Mouse (Mus musculus) heart, adult 11 months (tissue): ENCODE measurements around the gene Shroom1.

Experiments
- DNase-seq: peaks from one replicate; pipeline ENCODE4 v3.0.0; 2022

Shroom1 gene

GRCm38 (mm10) chr11:53447996-53448395 lies 9.0 kb upstream of the Shroom1 start:
- no peak for DNase-seq

DNA sequence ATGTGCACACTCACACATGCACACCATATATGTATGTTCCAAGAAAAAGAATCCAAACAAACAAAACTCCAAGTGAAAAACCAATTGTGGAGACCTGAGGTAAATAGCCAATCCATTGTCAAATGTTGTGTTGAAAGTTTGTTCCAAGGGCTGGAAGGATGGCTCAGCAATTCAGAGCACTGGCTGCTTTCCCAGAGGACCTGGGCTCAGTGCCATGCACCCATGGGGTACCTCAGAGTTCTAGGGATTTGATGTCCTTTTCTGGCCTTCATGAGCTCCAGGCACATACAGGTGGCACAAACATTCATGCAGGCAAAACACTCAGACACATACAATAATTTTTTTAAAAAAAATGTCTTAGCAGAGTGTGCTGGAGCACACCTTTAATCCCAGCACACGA lies 8.5 kb upstream of the Shroom1 start:
- peak; percentile 95 for DNase-seq

DNA sequence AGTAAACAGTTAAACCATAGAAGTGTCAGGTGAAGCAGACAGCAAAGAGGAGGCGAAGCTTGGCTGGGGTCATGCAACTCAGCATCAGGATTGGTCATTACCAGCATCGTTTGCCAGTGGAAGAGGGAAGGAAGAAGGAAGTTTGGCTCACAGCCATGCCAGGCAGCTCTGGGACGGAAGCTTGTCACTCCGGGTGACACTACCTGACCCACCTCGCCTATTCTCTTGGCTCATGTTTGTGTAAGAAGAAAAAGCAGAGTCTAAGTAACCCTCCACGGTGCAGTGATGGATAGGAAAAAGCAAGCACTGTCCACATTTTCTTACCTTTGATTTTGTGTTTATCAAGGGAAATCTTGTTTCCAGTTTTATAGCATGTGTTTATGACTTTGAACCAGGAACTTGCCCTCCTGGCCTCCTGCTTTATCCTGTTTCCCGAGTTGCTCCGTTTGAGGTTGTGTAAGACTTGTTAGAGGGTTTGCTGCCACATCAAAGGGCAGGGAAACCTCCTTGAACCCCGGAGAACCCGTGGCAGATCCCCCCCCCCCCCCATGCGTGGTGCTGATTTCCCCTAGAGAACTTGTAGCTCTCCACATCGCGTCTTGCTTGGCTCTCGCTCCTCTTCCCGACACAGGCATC lies 6.8 kb upstream of the Shroom1 start:
- no peak for DNase-seq

GRCm38 (mm10) chr11:53451361-53451760 lies 5.6 kb upstream of the Shroom1 start:
- no peak for DNase-seq

- DNase-seq = no peak
Observed at GRCm38 (mm10) chr11:53452396-53452795, 4.6 kb upstream of the Shroom1 start.

DNA sequence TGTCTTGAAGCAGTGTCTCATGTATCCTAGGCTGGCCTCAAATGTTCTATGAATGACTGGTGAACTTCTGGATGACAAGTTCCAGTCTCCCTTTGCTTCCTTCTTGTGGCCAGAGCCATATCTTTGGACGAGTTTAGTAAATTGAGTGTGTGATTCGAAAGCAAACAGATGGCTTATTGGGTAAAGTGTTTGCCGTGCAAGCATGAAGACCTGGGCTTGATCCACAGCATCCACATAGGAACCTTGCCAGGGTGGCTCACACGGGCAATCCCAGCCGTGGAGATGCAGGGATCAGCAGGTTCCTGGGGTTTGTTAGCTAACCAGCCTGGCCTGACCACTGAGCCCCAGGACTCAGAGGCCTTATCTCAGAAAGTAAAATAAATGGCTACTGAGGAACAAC lies 4.0 kb upstream of the Shroom1 start:
- no peak for DNase-seq

DNA sequence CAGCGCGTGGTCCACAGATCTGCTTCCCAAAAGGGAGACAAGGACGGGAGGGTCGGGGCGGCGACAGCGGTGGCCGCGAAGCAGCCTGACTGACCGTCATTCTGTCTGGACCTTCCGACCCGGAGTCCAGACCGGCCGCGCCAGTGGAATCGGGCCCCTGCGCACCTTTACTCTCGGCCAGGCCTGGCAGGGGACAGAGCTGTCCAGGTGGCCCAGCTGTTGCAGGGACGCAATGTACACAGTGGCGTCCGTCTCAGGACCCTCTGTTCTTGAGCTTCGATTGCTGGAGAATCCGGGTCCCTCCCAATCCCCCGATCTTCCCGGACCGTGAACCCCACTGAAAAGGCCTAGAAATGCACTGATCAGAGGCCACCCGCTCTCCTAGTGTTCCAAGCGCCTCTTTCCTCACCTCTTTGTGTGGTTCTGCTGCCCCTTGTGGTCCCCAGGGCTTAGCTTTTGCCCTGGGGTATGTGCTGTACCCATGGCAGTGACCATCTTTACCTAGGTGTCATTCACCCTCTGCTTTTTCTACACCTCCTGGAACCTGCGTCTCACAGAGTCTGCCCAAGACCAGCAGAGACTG lies 458 bp downstream of the Shroom1 start:
- DNase-seq = no peak

DNA sequence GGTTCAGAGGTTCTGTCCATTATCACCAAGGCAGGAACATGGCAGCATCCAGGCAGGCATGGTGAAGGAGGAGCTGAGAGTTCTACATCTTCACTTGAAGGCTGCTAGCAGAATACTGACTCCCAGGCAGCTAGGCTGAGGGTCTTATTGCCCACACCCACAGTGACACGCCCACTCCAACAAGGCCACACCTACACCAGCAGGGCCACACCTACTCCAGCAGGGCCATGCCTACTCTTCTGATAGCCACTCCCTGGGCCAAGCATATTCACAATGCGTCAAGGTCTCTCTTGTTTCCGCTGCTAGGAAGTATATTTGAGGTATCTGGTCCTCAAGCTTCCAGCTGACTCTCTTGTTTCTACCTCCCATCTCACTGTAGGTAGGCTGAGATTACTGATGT lies 2.0 kb downstream of the Shroom1 start:
- no peak for DNase-seq

GRCm38 (mm10) chr11:53460192-53460591 lies 3.2 kb downstream of the Shroom1 start:
- DNase-seq = no peak

GRCm38 (mm10) chr11:53461727-53462126 lies 4.7 kb downstream of the Shroom1 start:
- no peak for DNase-seq

DNA sequence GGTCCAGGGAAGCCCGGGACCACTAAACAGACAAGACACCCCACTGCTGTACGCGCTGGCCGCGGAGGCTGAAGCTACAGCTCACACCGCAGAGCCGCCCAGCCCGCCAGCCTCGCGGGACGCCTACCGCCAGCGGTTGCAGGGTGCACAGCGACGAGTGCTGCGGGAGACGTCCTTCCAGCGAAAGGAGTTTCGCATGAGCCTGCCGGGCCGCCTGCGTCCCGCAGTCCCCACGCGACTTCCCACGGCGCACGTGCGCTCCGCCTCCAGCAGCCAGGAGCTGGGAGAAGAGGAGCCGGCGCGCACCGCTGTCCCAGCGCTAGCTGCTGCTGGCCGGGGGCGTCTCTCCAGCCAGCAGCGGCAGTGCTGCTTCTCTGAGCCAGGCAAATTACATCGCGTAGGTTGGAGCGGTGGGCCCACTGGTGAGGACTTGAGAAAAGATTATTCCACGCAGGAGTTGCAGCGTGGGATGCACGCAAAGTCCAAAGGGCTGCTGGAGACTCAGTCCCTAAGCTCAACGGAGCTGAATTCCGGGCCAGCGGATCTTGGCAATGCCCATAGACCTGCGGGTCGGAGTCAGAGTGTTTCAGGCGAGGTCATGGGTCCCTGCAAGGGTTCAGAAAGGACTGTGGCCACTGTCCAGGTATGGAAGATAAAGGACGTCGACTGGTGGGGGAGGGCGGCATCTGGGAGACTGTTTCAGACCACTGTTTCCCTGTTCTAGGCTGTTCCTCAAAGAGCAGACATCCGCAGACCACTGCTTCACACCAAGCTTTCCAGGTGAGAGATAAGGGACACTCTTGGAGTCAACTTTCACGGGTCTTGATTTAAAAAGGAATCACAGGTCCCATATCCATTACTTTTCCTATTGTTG lies 6.8 kb downstream of the Shroom1 start:
- no peak for DNase-seq

DNA sequence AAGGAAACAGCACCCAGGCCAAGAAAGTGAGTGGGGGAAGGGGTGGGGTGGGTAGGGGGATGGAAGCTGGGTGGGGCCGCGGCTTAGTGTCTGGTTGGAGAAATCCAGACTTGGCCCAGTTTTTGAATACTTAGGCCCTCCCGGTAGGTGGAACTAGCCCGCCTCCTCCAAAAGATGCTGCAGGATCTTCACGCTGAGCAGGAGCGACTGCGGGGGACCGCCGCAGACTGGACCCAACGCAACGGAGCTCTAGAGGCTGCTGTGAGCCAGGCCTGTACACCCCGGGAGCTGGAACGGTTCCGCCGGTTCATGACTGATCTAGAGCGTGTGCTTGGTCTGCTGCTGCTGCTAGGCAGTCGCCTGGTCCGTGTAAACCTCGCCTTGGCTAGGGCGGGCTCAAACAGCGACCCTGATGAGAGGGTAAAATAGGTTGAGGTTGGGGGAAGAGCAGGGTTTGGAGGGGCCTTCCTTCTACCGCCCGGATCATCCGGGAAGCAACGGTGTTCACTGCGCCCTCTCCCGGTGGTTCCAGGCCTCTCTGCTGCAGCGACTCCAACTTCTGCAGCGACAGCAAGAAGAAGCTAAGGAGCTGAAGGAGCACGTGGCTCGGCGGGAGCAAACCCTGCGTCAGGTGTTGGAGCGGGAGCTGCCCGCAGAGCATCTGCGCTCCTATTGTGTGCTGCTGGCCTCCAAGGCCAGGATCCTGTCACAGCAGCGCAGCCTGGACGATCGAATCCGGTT lies 9.4 kb downstream of the Shroom1 start:
- DNase-seq = peak; percentile 96

DNA sequence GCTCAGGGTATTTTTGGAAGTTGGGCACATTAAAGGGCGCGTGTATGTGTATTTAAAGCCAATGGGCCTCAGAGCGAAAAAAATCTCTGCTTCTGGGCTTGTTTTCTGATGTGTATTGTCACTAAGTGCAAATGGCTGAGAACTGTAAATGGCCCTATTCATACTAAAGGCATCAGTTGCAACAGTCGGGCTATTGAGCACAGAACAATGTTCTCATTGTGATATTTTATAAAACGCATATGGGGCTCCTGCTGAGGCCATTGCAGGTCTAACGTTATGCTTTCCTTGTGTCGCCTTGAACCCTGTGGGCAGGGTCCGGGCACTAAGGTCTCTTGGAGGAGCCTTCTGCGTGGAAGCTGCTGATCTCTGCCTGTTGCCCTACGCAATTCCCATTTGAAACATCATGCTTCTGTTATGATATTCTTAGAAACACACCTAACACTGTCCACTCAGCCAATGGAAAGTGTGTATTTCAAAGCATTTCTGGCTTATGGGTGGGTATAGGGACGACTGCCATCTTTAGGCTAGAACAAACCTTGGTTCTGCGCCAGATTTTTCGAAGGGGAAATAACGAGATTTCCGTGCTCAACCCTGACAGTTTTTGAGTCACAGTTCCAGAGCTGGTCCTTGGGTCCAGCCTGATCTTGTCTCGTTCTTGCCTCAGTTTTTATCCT lies 12.4 kb downstream of the Shroom1 start:
- DNase-seq = no peak

DNA sequence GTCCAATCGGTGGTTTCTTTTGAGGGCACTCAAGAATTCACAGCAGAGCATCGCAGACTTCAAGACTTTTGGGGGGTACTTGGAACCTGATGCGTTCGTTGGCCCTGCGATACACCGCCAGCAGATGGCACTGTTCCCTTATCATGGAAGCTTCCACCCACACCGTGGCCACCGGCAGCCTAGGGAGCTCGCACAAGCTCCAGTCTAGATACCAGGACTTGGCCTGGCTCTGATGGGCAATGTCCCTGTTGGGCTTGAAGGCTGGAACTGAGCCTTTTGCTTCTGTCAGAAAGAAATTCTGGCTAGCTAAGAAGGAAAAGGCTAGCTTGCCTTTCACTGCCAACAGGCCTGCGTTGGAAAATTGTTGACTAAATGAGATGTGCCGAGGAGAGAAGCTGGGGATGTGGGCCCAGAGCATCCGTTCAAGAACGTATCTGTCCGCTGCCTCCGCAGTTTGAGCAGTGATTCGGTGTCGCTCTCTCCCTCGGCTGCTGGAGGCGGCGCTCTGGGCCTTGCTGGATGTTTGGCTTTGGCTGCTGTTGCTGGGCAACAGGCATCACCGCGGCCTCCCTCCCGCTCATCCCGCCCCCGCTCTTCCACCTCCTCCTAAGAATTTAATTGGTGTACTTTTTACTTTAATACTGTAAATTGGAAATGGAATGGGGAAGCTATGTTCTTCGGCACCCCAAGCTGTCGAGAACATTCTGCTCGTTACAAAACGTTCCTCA lies 13.1 kb downstream of the Shroom1 start, which contains the start of gene Gm9837:
Gene Gm9837 (minus strand): TSS at position 512 of the 728 bp plus-strand sequence.
- DNase-seq = peak; percentile 98

GRCm38 (mm10) chr11:53472709-53473108 lies 15.7 kb downstream of the Shroom1 start:
- DNase-seq = no peak

- no peak for DNase-seq
Observed at GRCm38 (mm10) chr11:53475620-53476019, 18.6 kb downstream of the Shroom1 start.

DNA sequence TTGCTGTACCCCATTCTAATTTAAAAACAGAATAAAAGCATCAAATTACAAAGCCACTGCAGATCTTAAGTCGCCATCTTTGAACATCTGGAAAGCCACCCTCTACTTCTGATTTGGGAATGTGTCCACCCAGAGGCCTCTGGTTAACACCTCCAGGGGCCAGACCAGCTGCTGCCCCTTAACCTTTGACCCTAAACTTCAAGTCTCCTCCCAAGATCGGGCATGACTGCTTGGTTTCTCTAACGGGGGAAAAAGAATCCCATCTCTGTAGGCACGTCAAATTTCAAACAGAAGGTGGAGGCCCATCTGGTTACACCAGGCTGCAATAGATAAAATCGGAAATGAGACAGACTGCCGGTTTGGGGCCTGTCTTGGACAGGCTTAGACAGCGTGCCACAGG lies 20.8 kb downstream of the Shroom1 start:
- DNase-seq = no peak

- no peak for DNase-seq
Observed at GRCm38 (mm10) chr11:53478383-53479170, 21.6 kb downstream of the Shroom1 start.

DNA sequence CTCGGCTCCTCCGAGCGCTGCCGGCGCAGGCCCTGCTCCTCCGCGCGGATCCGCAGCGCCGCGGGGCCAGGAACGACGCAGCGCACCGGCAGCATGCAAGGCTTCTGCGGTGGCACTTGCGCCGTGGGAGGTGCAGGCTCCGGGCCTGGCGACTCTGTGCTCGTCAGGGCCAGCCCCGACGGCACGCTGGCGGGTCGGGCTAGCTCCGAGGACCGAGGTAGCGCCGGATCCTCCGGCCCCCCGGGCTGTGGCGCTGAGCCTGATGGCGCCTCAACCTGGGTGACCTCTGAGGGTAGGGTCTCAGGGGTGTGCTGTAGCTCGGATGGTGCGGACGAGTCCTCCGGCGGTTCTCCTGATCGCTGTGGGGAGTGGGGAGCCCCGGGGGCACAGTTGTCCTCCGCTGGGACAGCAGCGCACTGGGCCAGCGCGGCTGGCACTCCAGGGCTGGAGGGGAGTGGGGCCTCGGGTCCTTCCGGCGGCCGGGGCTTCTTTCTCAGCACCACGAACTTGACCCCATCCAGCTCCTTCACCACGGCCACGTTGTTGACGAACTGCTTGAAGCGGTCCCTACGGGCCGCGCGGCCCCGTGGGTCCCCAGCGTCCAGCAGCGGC lies 22.3 kb downstream of the Shroom1 start:
- no peak for DNase-seq

DNA sequence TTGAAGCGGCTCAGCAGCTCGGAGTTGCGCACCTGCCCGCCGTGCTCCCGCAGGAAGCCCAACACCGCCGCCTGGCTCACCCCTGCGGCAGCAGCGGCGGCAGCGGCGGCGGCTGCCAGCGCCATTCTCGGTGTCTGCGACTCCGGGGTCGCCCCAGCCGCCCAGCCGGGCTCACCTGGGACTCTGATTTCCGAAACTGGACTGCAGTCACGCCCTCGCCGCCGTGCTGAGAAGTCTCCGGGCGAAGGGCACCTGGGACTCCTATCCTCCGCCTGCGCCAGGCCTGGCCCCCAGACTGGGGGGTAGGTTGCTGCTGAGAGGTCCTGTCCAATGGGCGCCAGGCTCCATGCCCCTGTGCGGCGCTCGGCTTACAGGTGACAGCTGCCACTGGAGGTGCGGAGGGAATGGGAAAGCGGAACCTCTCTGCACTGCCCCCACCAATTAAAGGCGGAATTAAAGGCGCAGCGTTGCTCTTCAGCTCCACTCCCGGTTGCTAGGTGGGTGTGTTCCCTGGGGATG lies 22.8 kb downstream of the Shroom1 start, which contains the start of the genes Gm9945 and Sowaha:
Gene Gm9945 (plus strand): TSS at position 384 of the 519 bp plus-strand sequence.
Gene Sowaha (minus strand): TSS at position 492 of the 519 bp plus-strand sequence.
- DNase-seq = no peak
